ENCODE assay signal across 8 mouse cellular contexts in genomic region chr4:154960690-154961225, GRCm38 (mm10). TPM values are rescaled to one million over a fixed set of nuclear protein-coding genes. Genes with fewer than 3 reads are reported as not detected.
DNase-seq lines count a peak whose midpoint lies in the region; ATAC-seq and TF ChIP-seq lines count a peak whose summit lies in the region.

TSS of gene Hes5 (plus strand) at chr4:154960923.

- 2% methylated on average over 65 of the region's 65 CpGs for WGBS in kidney, adult 2 months
- WGBS in forebrain, embryonic 12.5 days = under 1% methylated on average over 65 of the region's 65 CpGs
- WGBS in midbrain, embryonic 11.5 days = 1% methylated on average over 52 of the region's 65 CpGs
- under 1% methylated on average over 63 of the region's 65 CpGs for WGBS in stomach, postnatal 0 days

- DNase-seq in kidney, adult 2 months = no peak
- DNase-seq in kidney, postnatal 14 days = no peak
- DNase-seq in R1 (ENCODE audit: low read depth, low spot score) = peak; percentile 52
- DNase-seq in layer of hippocampus, adult 2 months (ENCODE audit: low spot score in 2 of 2) = peak; percentile 59 to 66
- DNase-seq in midbrain, embryonic 11.5 days (ENCODE audit: low spot score, missing footprints) = peak; percentile 98
- DNase-seq in stomach, postnatal 0 days (ENCODE audit: low spot score) = no peak
- no peak for DNase-seq in urinary bladder, postnatal 10 days (ENCODE audit: low spot score)

- TF ChIP-seq CTCF in kidney, adult 2 months (conservative IDR thresholded peaks at IDR 0.05; ENCODE audit: insufficient read depth, insufficient read length, low read depth, low read length) = no peak
- TF ChIP-seq CTCF in layer of hippocampus, adult 2 months (conservative IDR thresholded peaks at IDR 0.05) = no peak
- no peak for TF ChIP-seq CTCF in stomach, postnatal 0 days (IDR thresholded peaks at IDR 0.05; ENCODE audit: low read depth)

- peak within 1 kb of the TSS; percentile 81 for H3K4me2 ChIP-seq in forebrain, embryonic 12.5 days
- H3K4me2 ChIP-seq in midbrain, embryonic 11.5 days = peak within 1 kb of the TSS; percentile 79
- peak within 1 kb of the TSS; percentile 68 for H3K4me2 ChIP-seq in stomach, postnatal 0 days (replicated peaks; ENCODE audit: low read depth)

- ATAC-seq in forebrain, embryonic 12.5 days (ENCODE audit: low FRiP score) = peak; percentile 72
- peak; percentile 79 for ATAC-seq in midbrain, embryonic 11.5 days (ENCODE audit: low FRiP score)
- no peak for ATAC-seq in stomach, postnatal 0 days (ENCODE audit: low FRiP score, low TSS enrichment)

- H3K27ac ChIP-seq in kidney, adult 2 months (ENCODE audit: insufficient read depth, low read depth, low read length) = no peak within 1 kb of the TSS
- peak within 1 kb of the TSS; percentile 99 for H3K27ac ChIP-seq in forebrain, embryonic 12.5 days
- H3K27ac ChIP-seq in layer of hippocampus, adult 2 months = peak within 1 kb of the TSS; percentile 99
- H3K27ac ChIP-seq in midbrain, embryonic 11.5 days (ENCODE audit: low read depth, low read length) = peak within 1 kb of the TSS; percentile 98
- H3K27ac ChIP-seq in stomach, postnatal 0 days (replicated peaks) = no peak within 1 kb of the TSS

- TF ChIP-seq POLR2A in kidney, adult 2 months (IDR thresholded peaks at IDR 0.05; ENCODE audit: low read depth, low read length) = no peak

- H3K4me1 ChIP-seq in kidney, adult 2 months (ENCODE audit: control insufficient read depth, insufficient read depth, low read length) = peaks cover 5% of the 10 kb centered on the region; the same call in 1 of the 2 replicates
- peaks cover 79% of the 10 kb centered on the region for H3K4me1 ChIP-seq in forebrain, embryonic 12.5 days
- peaks cover 72% of the 10 kb centered on the region for H3K4me1 ChIP-seq in midbrain, embryonic 11.5 days (ENCODE audit: control insufficient read depth, insufficient read depth, low read length)
- peaks cover 15% of the 10 kb centered on the region for H3K4me1 ChIP-seq in stomach, postnatal 0 days (replicated peaks; ENCODE audit: control insufficient read depth, insufficient read depth)

- peaks cover 5% of the 10 kb centered on the region; the same call in 1 of the 2 replicates for H3K27me3 ChIP-seq in kidney, adult 2 months (replicated peaks; ENCODE audit: control insufficient read depth, insufficient read depth, low read length)
- H3K27me3 ChIP-seq in forebrain, embryonic 12.5 days = peaks cover 44% of the 10 kb centered on the region
- peaks cover 4% of the 10 kb centered on the region; the same call in 1 of the 2 replicates for H3K27me3 ChIP-seq in midbrain, embryonic 11.5 days (ENCODE audit: control insufficient read depth, insufficient read depth, low read length)
- peaks cover 9% of the 10 kb centered on the region; the same call in 1 of the 2 replicates for H3K27me3 ChIP-seq in stomach, postnatal 0 days (ENCODE audit: control insufficient read depth, insufficient read depth, low read length)

- H3K4me3 ChIP-seq in kidney, adult 2 months (ENCODE audit: insufficient read depth, low read depth, low read length) = peak within 1 kb of the TSS; percentile 47
- H3K4me3 ChIP-seq in forebrain, embryonic 12.5 days (replicated peaks) = peak within 1 kb of the TSS; percentile 77
- H3K4me3 ChIP-seq in layer of hippocampus, adult 2 months = peak within 1 kb of the TSS; percentile 92
- H3K4me3 ChIP-seq in midbrain, embryonic 11.5 days (ENCODE audit: low read depth, low read length) = peak within 1 kb of the TSS; percentile 95
- H3K4me3 ChIP-seq in stomach, postnatal 0 days (ENCODE audit: low read depth, low read length) = peak within 1 kb of the TSS; percentile 42

- H3K36me3 ChIP-seq in kidney, adult 2 months (ENCODE audit: control insufficient read depth, insufficient read depth, low read length) = no peaks in the 10 kb centered on the region
- H3K36me3 ChIP-seq in forebrain, embryonic 12.5 days (replicated peaks) = 0 out of 2 replicates have a peak, but pooled peaks cover 9% of the 10 kb centered on the region
- peaks cover 4% of the 10 kb centered on the region for H3K36me3 ChIP-seq in midbrain, embryonic 11.5 days (ENCODE audit: control insufficient read depth, insufficient read depth, low read length)
- H3K36me3 ChIP-seq in stomach, postnatal 0 days (ENCODE audit: control insufficient read depth, insufficient read depth, low read length) = no peaks in the 10 kb centered on the region

- no peak for TF ChIP-seq EP300 in stomach, postnatal 0 days (optimal IDR thresholded peaks at IDR 0.05)

- no peaks in the 10 kb centered on the region for H3K9me3 ChIP-seq in forebrain, embryonic 12.5 days
- no peaks in the 10 kb centered on the region for H3K9me3 ChIP-seq in midbrain, embryonic 11.5 days (ENCODE audit: control insufficient read depth, low read length)
- no peaks in the 10 kb centered on the region for H3K9me3 ChIP-seq in stomach, postnatal 0 days (ENCODE audit: control insufficient read depth, low read length)

- peak within 1 kb of the TSS; percentile 98 for H3K9ac ChIP-seq in forebrain, embryonic 12.5 days
- peak within 1 kb of the TSS; percentile 98 for H3K9ac ChIP-seq in midbrain, embryonic 11.5 days (ENCODE audit: low read length)
- peak within 1 kb of the TSS; percentile 38; the same call in 1 of the 2 replicates for H3K9ac ChIP-seq in stomach, postnatal 0 days (ENCODE audit: low read length)

RNA-seq across cellular contexts. Expression of gene Hes5, which starts in this region (rescaled TPM):
- polyA plus RNA-seq in kidney, adult 2 months (2012; rRNA removed) = not detected in 2 replicates
- 456 and 462 TPM in 2 replicates for polyA plus RNA-seq in forebrain, embryonic 12.5 days (2016; fragmentation: Nextera tagmentation; extraction: Ambion mirVana)
- 10 to 100 TPM; 24.7 to 30.7 TPM for total RNA-seq in layer of hippocampus, adult 2 months (2021)
- polyA plus RNA-seq in midbrain, embryonic 11.5 days (2014; fragmentation: Nextera tagmentation; extraction: Ambion mirVana) = 456 and 535 TPM in 2 replicates
- polyA plus RNA-seq in stomach, postnatal 0 days (2015; fragmentation: Nextera tagmentation; extraction: Ambion mirVana) = 0.24 and 0.36 TPM in 2 replicates

Comparison
In these comparisons a context has a peak if more than half of its experiments do, and no peak if none do; other contexts are left out.
1. RNA of gene Hes5 (polyA plus RNA-seq): 456 to 535 TPM in midbrain, embryonic 11.5 days and 456 to 462 TPM in forebrain, embryonic 12.5 days; 0.24 to 0.36 TPM in stomach, postnatal 0 days and not detected in kidney, adult 2 months; every median in the first group is over 100 times any median in the second.
2. DNase-seq: peak in R1 (single experiment), layer of hippocampus, adult 2 months (2 of 2) and midbrain, embryonic 11.5 days (single experiment); none in kidney, adult 2 months (single experiment), kidney, postnatal 14 days (single experiment), stomach, postnatal 0 days (single experiment) and urinary bladder, postnatal 10 days (single experiment).
3. H3K27ac ChIP-seq: peak in forebrain, embryonic 12.5 days (single experiment), layer of hippocampus, adult 2 months (single experiment) and midbrain, embryonic 11.5 days (single experiment); none in kidney, adult 2 months (single experiment) and stomach, postnatal 0 days (single experiment).
4. H3K4me3 ChIP-seq: peak in every context shown above with its lines; median percentile 95 in midbrain, embryonic 11.5 days; 92 in layer of hippocampus, adult 2 months; 77 in forebrain, embryonic 12.5 days; 47 in kidney, adult 2 months; 42 in stomach, postnatal 0 days.
5. H3K9ac ChIP-seq: peak in every context shown above with its lines; median percentile 98 in forebrain, embryonic 12.5 days; 98 in midbrain, embryonic 11.5 days; 38 in stomach, postnatal 0 days.
6. Peak in every context shown above with its lines, with median percentiles within 50 percentile points of each other: H3K4me2 ChIP-seq.